Mouse (Mus musculus): ENCODE results near the gene Dll1. TPM values are rescaled to one million over a fixed set of nuclear protein-coding genes. Genes with fewer than 3 reads are reported as not detected.

The Dll1 gene
- total RNA-seq, 4 experiments from 2014 or later, result 3.5 to 6.7 (median 4.5) TPM

GRCm38 (mm10) chr17:15325976-15326842 is 50.5 kb downstream of the Dll1 start:
- no peak for DNase-seq

GRCm38 (mm10) chr17:15323191-15323834 is 53.4 kb downstream of the Dll1 start:
- no peak for DNase-seq

Other genes with a start within 250 kb of the Dll1 start
- gene Fam120b, start 19.3 kb upstream of the Dll1 start, total RNA-seq (2022), result 10 to 100 TPM; 23.3 to 35.0 (median 30.0) TPM
- 100 to 1,000 TPM; 168 to 183 (median 174) TPM for gene Psmb1, start 122.9 kb upstream of the Dll1 start, total RNA-seq (2022)
- 10 to 100 TPM; 29.8 to 48.0 (median 36.5) TPM for gene Tbp, start 123.0 kb upstream of the Dll1 start, total RNA-seq (2022)
- gene Pdcd2, start 150.4 kb upstream of the Dll1 start, total RNA-seq (2022), result 10 to 100 TPM; 34.2 to 42.4 (median 38.9) TPM
- gene Prdm9, start 187.5 kb upstream of the Dll1 start, total RNA-seq (2022), result 10 to 100 TPM in 1 of 4 experiments, 1 to 10 TPM in 3; 5.1 to 11.2 (median 7.1) TPM

Measured in adrenal gland, adult 8-10 months (tissue).